Mouse (Mus musculus): ENCODE measurements around the gene Borcs8. TPM values are rescaled to one million over a fixed set of nuclear protein-coding genes. Genes with fewer than 3 reads are reported as not detected.
A peak's percentile ranks its signal among the peaks of the same experiment; 100 is the strongest.

Borcs8 gene
- polyA plus RNA-seq, 1 experiment from 2014 or later: 49.3 TPM

DNA sequence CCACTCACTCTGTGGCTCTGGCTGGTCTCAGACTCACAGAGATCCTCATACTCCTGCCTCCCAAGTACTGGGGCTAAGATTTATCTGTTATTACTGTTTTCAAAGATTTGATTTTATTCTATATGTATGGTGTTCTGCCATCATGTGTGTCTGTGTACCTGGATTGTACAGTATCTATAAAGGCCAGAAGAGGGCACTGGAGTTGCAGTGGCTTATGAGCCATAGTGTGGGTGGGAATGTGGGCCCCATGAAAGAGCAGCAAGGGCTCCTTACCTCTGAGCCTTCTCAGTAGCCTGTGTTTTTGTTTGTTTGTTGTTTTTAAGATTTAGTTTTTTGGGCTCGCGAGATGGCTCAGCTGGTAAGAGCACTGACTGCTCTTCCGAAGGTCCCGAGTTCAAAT is 39.8 kb downstream of the Borcs8 start:
- Histone ChIP-seq H3K27me3 (ENCODE audit: insufficient read depth, low read length) (no peaks in the 10 kb centered on the region), H3K9me3 (replicated peaks; ENCODE audit: low read length) (no peaks in the 10 kb centered on the region), H3K27ac (no peak overlapping the region), H3K4me1 (replicated peaks; ENCODE audit: insufficient read depth, low read length) (no peaks in the 10 kb centered on the region), H3K4me2 (ENCODE audit: low read length) (no peak overlapping the region), H3K9ac (ENCODE audit: low read depth, low read length) (no peak overlapping the region), H3K4me3 (replicated peaks; ENCODE audit: low read depth, low read length) (no peak overlapping the region), H3K36me3 (ENCODE audit: insufficient read depth, low read length) (peaks cover 33% of the 10 kb centered on the region; the same call in 1 of the 2 replicates)
- ATAC-seq (replicated peaks; ENCODE audit: low FRiP score, low read depth): no peak
- TF ChIP-seq CTCF (IDR thresholded peaks at IDR 0.05; ENCODE audit: low read depth): peak; percentile 66
- DNase-seq (ENCODE audit: low spot score): peak; percentile 37
- 97% methylated on average over 4 of the region's 4 CpGs for WGBS

DNA sequence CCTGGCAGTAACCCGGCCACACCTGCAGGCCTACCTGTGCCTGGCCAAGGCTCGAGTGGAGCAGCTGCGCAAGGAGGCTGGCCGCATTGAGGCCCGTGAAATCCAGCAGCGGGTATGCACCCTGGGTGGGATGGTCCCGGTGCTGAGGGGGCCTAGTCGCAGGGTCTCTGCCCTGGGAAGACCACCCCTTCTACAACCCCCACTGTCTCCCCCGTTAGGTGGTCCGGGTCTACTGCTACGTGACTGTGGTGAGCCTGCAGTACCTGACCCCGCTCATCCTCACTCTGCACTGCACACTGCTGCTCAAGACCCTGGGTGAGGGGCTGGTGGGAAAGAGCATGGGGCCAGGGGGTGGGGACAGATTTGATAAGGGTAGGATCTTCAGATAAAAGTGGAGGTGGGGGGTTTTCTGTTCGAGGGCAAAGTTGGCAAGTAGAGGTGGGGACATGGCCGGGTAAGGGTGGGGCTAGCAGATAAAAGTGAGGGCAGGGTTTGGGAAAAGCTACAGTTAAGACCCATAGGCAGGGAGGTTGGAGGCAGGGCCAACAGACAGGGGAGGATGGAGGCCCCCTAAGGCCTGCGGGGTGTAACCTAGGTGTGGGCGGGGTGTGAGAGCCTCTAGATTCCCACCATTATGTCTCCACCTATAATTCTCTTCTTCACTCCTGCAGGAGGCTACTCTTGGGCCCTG is 42.1 kb downstream of the Borcs8 start:
- Histone ChIP-seq H3K4me3 (replicated peaks; ENCODE audit: low read depth, low read length) (no peak overlapping the region), H3K9me3 (replicated peaks; ENCODE audit: low read length) (no peaks in the 10 kb centered on the region), H3K36me3 (ENCODE audit: insufficient read depth, low read length) (peaks cover 33% of the 10 kb centered on the region; the same call in 1 of the 2 replicates), H3K4me2 (ENCODE audit: low read length) (no peak overlapping the region), H3K4me1 (replicated peaks; ENCODE audit: insufficient read depth, low read length) (no peaks in the 10 kb centered on the region), H3K9ac (ENCODE audit: low read depth, low read length) (no peak overlapping the region), H3K27ac (no peak overlapping the region), H3K27me3 (ENCODE audit: insufficient read depth, low read length) (no peaks in the 10 kb centered on the region)
- DNase-seq (ENCODE audit: low spot score): no peak
- no peak for ATAC-seq (replicated peaks; ENCODE audit: low FRiP score, low read depth)
- WGBS: 64% methylated on average over 14 of the region's 16 CpGs
- TF ChIP-seq CTCF (IDR thresholded peaks at IDR 0.05; ENCODE audit: low read depth): no peak

DNA sequence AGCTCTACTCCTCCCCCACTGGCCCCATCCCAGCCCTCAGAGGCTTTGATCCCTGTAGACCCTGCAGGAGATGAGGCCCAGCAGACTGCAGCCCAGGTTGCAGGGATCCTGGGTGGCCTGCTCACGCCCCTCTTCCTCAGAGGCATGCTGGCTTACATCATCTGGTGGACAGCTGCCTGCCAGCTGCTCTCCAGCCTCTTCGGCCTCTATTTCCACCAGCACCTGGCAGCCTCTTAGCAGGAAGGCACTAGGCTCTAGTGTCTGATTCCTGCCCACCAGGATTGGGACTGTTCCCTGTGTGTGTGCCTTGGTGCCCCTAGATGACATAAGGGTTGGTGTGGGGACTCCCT is 42.6 kb downstream of the Borcs8 start:
- no peak overlapping the region for H3K27ac ChIP-seq
- H3K4me1 ChIP-seq (replicated peaks; ENCODE audit: insufficient read depth, low read length): no peaks in the 10 kb centered on the region
- no peaks in the 10 kb centered on the region for H3K27me3 ChIP-seq (ENCODE audit: insufficient read depth, low read length)
- H3K4me3 ChIP-seq (replicated peaks; ENCODE audit: low read depth, low read length): no peak overlapping the region
- no peaks in the 10 kb centered on the region for H3K9me3 ChIP-seq (replicated peaks; ENCODE audit: low read length)
- H3K36me3 ChIP-seq (ENCODE audit: insufficient read depth, low read length): peaks cover 31% of the 10 kb centered on the region; the same call in 1 of the 2 replicates
- TF ChIP-seq CTCF (IDR thresholded peaks at IDR 0.05; ENCODE audit: low read depth): no peak
- no peak for ATAC-seq (replicated peaks; ENCODE audit: low FRiP score, low read depth)
- no peak overlapping the region for H3K4me2 ChIP-seq (ENCODE audit: low read length)
- DNase-seq (ENCODE audit: low spot score): no peak
- WGBS: 46% methylated on average over 2 of the region's 2 CpGs
- no peak overlapping the region for H3K9ac ChIP-seq (ENCODE audit: low read depth, low read length)

DNA sequence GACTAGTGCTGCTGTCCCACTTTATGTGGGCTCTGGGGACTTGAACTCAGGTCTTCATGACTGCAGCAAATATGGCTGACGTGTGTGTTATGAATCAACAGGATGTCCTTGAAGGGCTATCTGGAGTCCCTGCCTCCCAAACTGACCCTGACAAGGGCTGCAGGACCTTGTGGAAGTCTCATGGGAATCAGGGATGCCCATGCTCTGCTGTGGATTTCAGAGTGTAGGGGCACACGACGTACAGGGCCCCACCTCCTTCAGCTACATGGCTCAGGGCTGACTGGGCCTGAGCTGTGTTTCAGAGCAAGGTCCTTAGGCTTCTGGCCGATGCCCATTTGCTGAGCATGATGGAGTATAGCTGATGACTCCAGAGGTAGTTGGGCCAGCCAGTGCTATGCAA is 43.9 kb downstream of the Borcs8 start:
- peaks cover 23% of the 10 kb centered on the region; the same call in 1 of the 2 replicates for H3K36me3 ChIP-seq (ENCODE audit: insufficient read depth, low read length)
- no peak overlapping the region for H3K4me2 ChIP-seq (ENCODE audit: low read length)
- WGBS: 90% methylated on average over 4 of the region's 4 CpGs

DNA sequence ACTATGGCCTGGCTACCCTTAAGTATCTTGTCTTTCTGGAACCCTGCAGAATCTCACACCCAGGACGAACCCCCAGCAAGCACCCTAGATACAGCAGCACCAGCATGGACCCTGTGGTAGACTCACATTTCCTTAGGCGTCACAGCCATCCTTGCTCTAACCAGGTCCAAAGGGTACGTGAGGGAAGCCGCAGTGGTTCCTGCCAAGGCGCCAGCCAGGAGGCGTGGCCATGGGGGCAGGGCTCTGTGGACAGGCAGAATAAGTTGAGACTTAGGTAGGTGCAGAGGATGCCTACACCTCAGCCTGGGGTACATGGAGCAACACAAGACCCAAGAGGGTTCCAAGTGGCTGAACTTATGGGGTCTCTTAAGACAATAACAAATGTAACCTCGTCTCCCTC is 49.4 kb downstream of the Borcs8 start:
- TF ChIP-seq CTCF (IDR thresholded peaks at IDR 0.05; ENCODE audit: low read depth): no peak

More for the DNA sequence above, 43.9 kb downstream of the Borcs8 start:
- no peak overlapping the region for H3K9ac ChIP-seq (ENCODE audit: low read depth, low read length)
- no peak for TF ChIP-seq CTCF (IDR thresholded peaks at IDR 0.05; ENCODE audit: low read depth)
- H3K27ac ChIP-seq: no peak overlapping the region
- no peaks in the 10 kb centered on the region for H3K9me3 ChIP-seq (replicated peaks; ENCODE audit: low read length)
- ATAC-seq (replicated peaks; ENCODE audit: low FRiP score, low read depth): no peak
- DNase-seq (ENCODE audit: low spot score): no peak
- no peak overlapping the region for H3K4me3 ChIP-seq (replicated peaks; ENCODE audit: low read depth, low read length)
- no peaks in the 10 kb centered on the region for H3K4me1 ChIP-seq (replicated peaks; ENCODE audit: insufficient read depth, low read length)
- H3K27me3 ChIP-seq (ENCODE audit: insufficient read depth, low read length): no peaks in the 10 kb centered on the region

DNA sequence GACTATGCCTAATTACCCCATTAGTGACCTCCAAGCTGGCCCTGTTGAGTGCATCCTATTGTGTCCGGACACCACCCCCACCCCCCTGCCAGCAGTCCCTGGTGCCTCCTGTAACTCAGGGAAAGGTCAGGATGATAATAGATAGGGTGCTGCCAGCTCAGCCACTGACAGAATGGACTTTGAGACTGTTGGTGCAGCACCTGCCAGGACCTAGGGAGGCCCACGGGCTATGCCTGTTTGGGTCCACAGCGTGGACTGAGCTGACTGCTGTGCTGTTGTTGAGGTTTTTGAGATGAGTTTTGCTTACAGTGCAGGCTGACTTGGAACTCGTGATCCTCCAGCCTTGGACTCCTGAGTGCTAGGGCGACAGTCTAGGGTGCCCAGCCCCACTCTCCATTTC is 53.9 kb downstream of the Borcs8 start:
- 71% methylated on average over 5 of the region's 5 CpGs for WGBS
- no peaks in the 10 kb centered on the region; the same call in 1 of the 2 replicates for H3K36me3 ChIP-seq (ENCODE audit: insufficient read depth, low read length)
- TF ChIP-seq CTCF (IDR thresholded peaks at IDR 0.05; ENCODE audit: low read depth): no peak
- peak; percentile 71 for ATAC-seq (replicated peaks; ENCODE audit: low FRiP score, low read depth)
- no peak overlapping the region for H3K4me2 ChIP-seq (ENCODE audit: low read length)
- no peaks in the 10 kb centered on the region for H3K27me3 ChIP-seq (ENCODE audit: insufficient read depth, low read length)
- no peaks in the 10 kb centered on the region for H3K4me1 ChIP-seq (replicated peaks; ENCODE audit: insufficient read depth, low read length)
- no peak overlapping the region for H3K9ac ChIP-seq (ENCODE audit: low read depth, low read length)
- no peak for DNase-seq (ENCODE audit: low spot score)
- H3K9me3 ChIP-seq (replicated peaks; ENCODE audit: low read length): no peaks in the 10 kb centered on the region
- no peak overlapping the region for H3K27ac ChIP-seq
- H3K4me3 ChIP-seq (replicated peaks; ENCODE audit: low read depth, low read length): no peak overlapping the region

More for the DNA sequence above, 49.4 kb downstream of the Borcs8 start:
- 68% methylated on average over 7 of the region's 7 CpGs for WGBS
- no peaks in the 10 kb centered on the region; the same call in 1 of the 2 replicates for H3K36me3 ChIP-seq (ENCODE audit: insufficient read depth, low read length)
- no peaks in the 10 kb centered on the region for H3K27me3 ChIP-seq (ENCODE audit: insufficient read depth, low read length)
- DNase-seq (ENCODE audit: low spot score) (no peak), ATAC-seq (replicated peaks; ENCODE audit: low FRiP score, low read depth) (peak; percentile 22; the same call in 1 of the 2 replicates)
- H3K27ac ChIP-seq: no peak overlapping the region
- H3K4me3 ChIP-seq (replicated peaks; ENCODE audit: low read depth, low read length): no peak overlapping the region
- H3K4me1 ChIP-seq (replicated peaks; ENCODE audit: insufficient read depth, low read length): no peaks in the 10 kb centered on the region
- H3K9ac ChIP-seq (ENCODE audit: low read depth, low read length): no peak overlapping the region
- no peaks in the 10 kb centered on the region for H3K9me3 ChIP-seq (replicated peaks; ENCODE audit: low read length)
- H3K4me2 ChIP-seq (ENCODE audit: low read length): no peak overlapping the region
